Mouse (Mus musculus): Measurements from ENCODE around the gene Sec14l2.
"Not testable (repeated sequence)": the region's sequence is repeated elsewhere in the genome, so short reads cannot be mapped to it uniquely, and the experiment has no call there.

The Sec14l2 gene

DNA sequence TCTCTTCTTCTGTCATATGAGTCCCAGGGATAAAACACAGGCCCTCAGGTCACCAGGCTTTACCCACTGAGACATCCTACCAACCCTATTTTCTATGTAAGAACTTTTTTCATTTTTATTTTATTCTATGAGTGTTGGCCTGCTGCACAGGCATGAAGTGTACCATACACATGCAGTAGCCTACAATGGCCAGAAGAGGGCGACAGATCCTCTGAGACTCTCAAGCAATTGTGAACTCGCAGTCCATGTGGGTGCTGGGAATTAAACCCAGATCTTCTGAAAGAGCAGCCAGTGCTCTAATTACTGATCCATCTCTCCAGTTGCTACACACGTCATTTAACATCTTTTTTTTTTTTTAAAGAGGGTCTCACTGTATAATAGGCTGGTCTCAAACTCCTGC is 10.2 kb upstream of the Sec14l2 start:
- in situ Hi-C loops (cut with MboI, MseI) = no loop called here

DNA sequence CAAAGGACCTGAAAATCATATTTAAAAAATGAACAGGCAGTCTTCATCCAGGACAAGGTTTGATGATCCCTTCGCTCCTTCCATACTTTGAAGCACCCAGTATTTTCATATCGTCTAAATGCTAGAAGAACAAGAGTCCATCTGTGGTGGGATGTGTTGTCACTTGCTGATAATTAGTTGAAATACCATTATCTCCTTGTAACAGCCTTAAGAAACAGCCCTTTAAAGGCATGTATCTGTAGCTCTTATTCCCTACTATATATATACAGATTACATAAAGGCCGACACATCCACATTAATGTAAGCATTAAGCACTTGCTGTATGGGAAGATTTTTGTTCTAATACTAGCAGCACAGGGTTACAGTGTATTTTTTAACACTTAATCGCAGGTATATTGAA is 5.2 kb upstream of the Sec14l2 start:
- in situ Hi-C loops (cut with MboI, MseI) = not testable (repeated sequence)

DNA sequence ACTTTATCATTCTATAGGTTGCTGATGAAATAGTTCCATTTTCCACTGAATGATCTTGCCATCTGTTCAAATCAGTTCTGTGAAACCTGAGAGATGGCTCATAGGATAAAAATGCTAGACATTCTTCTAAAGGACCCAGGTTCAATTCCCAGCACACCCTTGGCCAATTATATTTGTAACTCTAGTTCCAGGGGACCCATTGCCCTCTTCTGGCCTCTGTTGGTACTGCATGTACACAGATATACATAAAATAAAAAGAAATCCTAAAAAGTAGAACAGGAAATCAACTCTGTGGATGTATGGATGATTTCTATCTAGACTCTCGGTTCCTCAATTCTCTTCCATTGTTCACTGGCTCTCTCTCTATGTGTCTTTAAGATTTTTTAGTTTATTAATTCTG is 3.8 kb upstream of the Sec14l2 start:
- in situ Hi-C loops (cut with MboI, MseI) = no loop called here

DNA sequence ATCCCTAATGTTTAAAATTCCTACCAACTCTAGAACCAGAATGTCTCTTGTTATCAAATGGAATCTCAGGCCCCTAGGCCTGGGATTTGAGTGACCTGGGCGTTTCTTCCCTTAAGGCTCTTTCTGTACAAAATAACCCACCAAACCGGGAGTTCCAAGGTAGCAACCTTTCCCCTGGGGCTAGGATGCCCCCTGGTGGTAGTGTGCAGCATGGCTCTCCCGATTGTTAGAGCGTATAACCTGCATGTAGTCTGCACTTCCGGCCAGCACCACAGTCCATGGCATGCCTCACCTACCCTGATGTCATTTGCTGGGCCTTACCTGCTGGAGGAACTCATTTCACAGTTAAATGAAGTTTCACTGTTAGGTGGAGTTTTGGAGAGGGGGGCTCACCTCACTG is 707 bp upstream of the Sec14l2 start:
- in situ Hi-C loops (cut with MboI, MseI) = no loop called here

DNA sequence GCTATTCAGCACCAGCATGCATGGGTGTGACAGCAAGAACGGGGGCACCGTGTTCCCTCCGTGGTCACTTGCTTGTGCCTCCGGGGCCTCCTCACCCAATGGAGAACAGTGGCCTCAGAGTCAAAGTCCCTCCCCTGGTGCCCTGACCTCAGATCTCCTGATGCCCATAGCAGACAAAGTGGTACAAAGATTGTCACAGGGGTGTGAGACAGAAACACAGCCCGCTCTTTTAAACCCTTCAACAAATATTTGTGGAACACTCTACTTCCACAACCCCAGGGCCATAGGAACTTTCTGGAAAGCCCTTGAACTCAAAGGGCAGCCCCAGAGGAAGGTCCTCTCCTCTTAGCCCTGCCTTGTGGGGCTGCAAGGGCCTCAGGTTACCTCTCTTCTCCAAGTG is 989 bp downstream of the Sec14l2 start:
- in situ Hi-C loops (cut with MboI, MseI) = no loop called here

DNA sequence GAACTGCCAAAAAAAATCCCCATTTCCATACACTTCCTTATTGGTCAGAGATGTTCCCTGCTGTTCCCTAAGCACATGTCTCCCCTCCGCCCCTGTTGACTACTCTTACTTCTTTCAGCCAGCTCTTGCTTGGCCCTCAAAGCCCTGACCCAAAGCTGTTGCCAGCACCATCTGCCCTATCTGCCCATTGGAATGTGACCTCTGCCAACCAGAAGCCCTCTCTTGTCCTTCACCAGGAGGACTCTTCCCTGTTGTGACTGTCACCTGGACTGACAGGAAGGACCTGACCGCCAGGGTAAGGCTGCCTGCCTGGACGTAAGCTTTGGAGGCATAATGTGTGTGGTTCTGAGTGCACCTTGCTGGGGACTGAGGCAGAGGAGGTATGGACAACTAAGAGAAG is 1.5 kb downstream of the Sec14l2 start:
- in situ Hi-C loops (cut with MboI, MseI) = no loop called here

DNA sequence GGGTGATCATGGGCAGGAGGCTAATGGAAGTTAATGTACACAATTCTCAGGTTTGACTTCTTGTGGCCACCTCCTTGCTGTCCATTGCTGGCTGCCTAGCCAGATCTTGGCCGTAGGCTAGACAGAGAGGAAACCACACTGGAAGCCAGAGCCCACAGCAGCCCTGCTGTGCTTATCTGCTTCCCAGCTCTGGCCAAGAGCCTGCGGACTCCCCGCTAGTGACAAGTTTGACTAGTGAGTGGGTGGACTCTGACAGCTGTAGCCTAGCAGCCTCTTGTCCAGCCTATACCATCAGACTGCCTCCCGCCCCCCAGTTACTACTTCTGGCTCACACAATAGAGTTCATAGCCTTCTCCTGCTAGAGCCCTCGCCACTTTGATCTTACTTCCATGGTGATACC is 3.6 kb downstream of the Sec14l2 start:
- in situ Hi-C loops (cut with MboI, MseI) = no loop called here

DNA sequence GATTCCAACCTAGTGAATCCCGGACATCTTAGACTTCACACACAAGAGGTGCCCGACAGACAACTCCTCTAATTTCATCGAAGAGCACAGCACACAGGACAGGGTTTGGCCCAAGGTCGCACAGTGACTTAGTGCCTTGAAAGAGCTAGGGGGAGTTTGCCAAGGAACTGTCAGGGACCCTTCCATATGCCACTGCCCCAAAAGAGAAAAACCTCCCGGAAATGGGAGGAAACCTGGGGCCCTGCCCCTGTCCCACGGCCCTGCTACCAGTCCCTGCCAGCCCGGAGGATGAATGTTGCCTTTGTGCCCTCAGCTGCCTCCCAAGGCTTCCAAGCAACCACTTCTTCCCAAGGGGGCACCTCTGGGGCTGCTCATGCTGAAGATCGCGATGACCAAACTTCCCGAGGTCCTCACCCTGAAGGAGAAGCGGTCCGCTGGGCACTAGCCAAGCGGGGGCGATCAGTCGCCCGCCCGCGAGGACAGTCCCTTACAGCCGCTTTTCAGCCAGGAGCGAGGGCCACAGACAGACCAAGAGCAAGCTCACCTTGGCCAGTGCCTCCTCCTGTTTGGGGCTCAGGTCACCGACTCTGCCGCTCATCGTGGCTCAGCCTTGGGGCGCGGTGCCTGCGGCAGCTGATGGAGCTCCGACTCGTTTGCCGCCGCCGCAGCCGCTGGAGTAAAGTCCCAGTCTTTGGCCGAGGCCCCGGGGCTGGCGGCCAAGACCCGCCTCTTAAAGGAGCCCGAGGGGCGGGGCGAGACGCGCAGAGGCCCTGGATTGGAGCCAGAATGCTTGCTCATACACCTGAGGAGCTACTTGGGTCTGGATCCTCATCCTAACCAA is 4.9 kb downstream of the Sec14l2 start:
- in situ Hi-C loops (cut with MboI, MseI) = no loop called here

DNA sequence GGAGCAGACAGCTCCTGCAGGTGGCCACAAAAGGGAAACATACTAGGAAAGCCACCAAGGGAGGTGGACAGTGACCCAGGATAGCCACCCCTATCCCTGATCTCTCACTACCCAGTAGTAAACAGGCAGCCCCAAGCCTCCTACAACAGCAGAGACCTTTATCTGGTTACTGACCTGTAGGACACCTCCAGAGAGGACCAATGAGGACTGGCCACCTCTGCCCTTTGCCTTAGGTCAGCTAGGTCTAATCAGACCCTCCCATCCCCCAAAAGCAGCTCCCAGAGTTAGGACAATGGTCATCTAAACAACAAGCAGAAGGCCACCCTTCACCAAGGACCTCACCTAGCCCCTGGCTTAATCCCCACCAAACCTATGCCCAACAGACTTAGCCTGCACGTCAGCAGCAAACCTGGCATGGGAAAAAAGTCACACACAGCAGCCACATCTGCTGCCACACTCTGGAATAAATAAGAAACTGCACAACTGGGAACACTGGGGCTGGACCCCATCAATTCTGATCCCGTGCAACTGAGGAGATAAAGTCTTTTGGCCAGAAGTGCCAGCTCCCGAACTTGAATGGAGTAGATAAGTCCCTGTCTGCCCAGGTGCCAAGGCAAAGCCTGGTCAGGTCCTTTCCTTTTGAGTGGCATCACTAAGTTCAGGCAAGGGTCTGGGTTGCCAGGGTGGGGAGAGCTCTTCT is 5.7 kb downstream of the Sec14l2 start:
- in situ Hi-C loops (cut with MboI, MseI) = no loop called here

DNA sequence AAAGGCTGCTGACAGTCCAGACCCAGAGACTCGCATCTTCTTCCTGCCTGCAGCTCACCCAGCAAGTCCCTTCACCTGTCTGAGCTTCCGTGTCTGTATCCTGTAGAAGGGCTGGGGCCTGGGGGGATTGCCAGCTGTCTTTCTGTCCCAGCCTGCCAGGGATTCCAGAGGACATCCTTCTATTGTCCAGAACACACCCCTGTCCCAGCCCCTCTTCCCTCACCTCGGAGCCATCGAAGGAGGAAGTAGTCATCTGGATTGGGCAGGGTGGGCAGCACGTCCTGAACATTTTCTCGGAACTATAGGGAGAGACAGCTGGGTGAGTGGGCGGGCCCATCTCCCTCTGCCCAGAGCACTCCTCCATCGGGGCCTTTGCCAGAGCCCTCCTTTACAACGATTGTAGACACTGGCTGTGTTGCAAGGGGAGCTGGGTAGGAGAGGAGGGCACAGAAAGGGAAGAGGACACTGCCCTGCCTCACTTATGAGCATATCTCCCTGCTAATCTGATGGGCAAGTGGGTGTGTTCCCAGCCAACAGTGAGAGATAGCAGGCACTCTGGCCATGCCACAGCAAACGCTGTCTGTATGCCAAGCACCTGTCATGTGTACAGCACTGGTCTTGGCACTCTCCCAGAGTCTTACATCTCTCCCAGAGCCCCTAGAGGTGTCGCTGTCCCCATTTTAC is 6.6 kb downstream of the Sec14l2 start:
- in situ Hi-C loops (cut with MboI, MseI) = no loop called here

DNA sequence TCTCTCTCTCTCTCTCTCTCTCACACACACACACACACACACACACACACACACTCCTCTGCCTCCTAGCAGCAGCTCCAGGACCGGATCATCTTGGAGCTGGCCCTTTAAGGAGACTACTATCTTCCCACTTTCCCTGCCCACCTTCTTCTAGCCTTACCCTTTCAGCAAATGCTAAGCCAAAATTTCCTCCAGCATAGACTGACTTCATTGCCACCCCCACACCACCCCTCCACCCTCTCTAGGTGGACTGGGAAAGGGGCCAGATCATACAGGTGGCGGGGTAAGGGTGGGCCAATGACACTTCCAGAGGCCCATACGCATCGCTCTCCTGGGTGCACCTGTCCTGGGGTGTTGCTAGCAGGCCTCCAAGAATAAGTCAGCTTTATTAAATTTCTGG is 7.8 kb downstream of the Sec14l2 start:
- in situ Hi-C loops (cut with MboI, MseI) = no loop called here

DNA sequence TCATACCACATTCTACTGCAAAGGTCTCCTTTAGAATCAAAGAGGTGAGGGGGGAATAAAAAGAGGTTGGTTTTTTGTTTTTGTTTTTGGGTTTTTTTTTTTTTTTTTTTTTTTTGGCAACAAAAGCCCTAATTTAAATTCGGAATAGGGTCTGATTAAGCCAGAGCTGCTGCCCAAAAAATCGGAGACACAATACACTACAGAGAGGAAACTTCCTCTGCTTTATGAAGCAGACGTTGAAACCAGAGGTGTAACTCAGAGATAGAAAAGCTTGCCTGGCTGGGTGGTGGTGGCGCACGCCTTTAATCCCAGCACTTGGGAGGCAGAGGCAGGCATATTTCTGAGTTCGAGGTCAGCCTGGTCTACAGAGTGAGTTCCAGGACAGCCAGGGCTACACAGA is 8.7 kb downstream of the Sec14l2 start:
- in situ Hi-C loops (cut with MboI, MseI) = not testable (repeated sequence)

DNA sequence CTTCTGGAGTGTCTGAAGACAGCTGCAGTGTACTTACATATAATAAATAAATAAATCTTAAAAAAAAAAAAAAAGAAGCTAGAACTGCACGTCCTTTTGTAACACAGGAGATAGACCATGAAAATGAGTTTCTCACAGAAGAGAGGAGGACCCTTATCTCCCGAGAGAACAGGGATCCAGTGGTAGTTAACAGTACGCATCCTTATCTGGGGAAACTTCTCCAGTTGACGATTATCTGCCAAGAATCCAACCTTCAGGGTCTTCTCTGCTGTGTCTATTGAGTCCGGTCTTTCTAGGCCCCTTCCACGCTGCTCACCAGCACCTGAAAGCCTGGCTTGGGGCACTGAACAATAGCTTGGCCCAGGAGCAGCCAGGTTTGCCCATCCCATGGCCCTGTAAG is 9.2 kb downstream of the Sec14l2 start:
- in situ Hi-C loops (cut with MboI, MseI) = no loop called here

DNA sequence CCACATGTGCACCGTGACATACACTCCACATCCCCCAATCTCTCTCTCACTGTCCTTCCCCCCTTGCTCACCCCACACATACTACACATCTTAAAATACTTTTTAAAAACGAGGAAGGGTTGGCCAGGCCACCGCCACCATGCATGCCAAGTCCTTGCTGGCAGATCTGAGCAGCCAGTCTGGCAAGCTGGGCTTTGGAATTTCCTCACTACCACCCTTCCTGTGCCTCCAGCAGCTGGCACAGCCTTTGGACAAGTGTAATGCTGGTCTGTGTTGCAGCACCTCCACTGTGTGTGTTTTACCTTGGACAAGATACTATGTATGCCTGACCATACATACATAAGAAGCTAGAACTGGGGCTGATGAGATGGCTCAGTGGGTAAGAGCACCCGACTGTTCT is 9.7 kb downstream of the Sec14l2 start:
- in situ Hi-C loops (cut with MboI, MseI) = no loop called here

DNA sequence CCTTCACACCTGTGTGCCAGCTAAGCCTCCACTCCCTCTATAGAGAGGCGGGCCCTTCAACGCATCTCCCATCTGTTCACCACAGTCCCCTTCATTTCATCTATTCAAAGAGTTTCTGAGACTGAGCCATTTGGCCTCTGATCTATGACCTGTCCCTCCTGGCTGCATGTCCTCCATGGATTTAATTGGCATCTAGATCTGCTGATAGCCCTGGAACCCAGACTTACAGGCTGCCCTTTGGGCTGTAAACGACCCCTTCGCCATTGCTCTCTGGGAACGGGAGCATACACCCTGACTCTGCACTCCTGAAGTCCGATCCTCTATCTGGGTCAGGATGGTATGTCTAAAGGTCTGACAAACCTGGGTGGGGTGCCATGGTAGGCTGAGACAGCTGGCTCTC is 10.4 kb downstream of the Sec14l2 start:
- in situ Hi-C loops (cut with MboI, MseI) = no loop called here

DNA sequence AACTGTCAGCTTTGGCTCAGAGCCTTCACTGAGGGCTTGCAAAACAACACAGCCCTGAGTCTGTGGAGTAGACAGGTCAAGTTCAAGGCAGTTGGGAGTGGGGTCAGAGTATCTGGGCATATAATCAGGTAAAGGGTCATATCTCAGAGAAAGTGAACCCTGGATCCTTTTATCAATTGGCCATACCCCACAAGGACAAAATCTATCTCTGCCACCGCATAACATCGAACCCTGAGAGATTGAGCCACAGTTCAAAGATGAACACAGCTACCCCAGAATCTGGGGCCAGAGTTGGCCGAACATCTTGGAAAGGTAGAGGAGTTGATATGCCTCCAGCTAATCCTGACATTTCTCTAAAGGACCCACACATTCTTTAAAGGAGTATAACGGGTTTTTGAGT is 11.2 kb downstream of the Sec14l2 start:
- in situ Hi-C loops (cut with MboI, MseI) = no loop called here

DNA sequence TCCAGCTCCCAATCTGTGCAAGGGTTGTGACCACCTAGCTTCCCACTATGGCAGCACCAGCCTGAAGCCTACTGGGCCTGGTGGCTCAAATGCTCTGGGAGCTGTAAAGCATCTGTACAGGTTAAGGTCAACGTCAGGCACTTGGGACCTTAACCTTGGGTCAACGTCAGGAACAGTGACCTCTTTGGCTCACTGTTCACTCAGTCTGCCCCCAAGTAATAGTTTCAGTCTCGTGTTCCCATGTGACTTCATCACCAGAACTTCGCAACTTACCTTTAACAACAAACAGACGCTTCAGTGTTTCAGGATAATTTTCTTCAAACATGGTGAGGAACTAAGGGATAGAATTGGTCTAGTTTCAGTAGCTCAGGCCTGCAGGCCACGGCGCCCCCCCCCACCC is 14.5 kb downstream of the Sec14l2 start:
- in situ Hi-C loops (cut with MboI, MseI) = no loop called here

DNA sequence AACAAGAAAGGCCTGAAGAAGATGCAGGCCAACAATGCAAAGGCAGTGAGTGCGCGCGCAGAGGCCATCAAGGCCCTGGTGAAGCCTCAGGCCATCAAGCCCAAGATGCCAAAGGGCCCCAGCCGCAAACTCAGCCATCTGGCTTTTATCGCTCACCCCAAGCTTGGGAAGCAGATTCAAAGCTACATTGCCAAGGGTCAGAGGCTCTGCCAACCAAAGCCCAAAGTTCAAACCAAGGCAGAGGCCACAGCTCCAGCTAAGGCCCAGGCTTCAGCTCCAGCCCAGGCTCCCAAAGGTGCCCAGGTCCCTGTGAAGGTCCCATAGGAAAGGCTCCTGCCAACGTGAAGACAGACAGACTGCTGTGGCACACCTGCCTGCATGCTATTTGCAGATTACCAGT is 15.3 kb downstream of the Sec14l2 start:
- in situ Hi-C loops (cut with MboI, MseI) = not testable (repeated sequence)

DNA sequence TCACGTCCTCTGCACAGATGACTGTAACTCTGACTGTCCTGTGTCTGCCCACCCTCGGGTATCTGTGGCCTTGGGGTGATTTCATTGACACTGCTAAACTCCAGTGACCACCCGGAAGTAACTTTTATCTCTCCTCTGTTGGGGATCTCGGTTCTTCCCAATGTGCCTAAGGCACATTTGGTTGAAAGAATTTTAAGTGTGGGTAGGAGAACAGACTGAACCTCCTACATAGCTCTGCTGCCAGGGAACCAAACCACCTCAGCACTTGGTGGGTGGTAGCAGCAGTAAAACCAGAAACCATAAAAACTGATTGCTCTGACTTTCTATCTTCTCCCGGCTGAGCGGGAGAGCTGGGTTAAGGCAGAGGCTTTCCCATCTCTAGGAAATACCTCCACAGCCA is 17.8 kb downstream of the Sec14l2 start:
- in situ Hi-C loops (cut with MboI, MseI) = no loop called here

DNA sequence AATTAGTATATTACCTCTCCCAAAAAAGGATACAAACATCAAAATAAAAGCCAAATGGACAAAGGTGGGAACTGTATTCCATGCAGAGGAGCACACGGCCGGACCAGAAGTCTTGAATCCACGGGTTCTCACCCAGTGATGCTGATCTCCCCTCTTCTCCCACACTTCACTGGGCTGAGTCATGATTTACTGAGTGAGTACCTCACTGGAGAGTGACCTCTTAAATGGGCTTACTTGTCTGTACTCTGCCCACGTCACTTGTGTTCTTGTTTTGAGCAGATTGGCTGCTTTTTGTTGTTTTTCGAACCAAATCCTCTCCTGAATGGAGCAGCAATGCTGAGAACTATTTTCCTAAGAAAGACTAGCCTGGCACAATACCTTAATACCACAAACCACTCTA is 18.2 kb downstream of the Sec14l2 start:
- in situ Hi-C loops (cut with MboI, MseI) = no loop called here

DNA sequence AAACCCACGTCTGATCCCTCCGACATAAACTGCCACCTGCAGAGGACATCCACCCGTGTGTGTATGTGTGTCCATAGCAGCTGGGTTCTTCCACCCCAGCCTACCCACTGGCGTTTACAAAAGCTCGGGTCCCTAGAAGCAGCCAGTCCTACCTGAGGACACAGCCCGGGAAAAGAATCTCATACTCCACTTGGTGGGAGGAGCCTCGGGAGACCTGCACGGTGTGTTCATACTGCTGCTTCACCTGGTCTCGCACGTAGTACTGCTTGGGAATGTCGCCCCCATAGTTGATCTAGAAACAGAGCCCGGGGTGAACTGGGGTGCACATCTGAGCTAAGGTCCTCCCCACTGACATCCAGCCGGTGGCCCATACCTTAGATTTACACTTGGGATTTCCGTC is 19.7 kb downstream of the Sec14l2 start:
- in situ Hi-C loops (cut with MboI, MseI) = no loop called here

DNA sequence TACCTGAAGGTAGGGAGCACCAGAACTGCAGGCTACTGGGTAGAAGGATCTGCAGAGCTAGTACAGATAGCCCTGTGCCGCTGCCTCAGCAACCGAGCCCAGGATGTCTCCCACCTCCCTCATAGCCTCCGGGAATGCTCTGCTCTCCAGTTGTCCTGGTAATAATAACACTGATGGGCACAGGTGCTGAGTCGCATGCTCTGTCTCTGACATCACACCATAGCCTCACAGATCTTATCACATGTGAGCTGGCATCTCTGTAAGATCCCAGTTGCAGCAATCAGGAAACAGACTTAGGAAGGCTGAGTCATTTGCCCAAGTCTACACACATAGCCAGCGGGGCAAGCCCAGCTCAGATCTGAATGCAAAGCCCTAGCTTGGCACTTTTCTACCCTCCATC is 21.4 kb downstream of the Sec14l2 start:
- in situ Hi-C loops (cut with MboI, MseI) = no loop called here

DNA sequence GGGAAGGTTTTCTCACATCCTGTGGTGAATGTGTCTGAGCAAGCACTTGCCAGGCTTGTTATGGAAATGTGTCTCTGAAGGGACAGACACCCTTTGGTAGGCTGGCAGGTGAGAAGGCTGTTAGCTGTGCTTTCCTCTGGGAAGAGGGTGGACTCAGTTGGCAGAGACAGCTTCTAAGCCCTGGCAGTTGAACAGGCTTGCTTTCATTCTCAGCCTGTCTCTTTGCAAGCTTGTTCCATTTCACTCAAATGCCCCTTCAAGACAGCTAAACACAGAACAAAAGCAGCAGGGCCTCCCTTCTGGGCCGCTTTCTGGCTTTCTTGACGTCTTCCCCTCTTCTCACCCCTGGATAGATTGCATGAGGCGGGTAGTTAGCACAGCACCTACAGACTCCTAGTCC is 23.8 kb downstream of the Sec14l2 start:
- in situ Hi-C loops (cut with MboI, MseI) = no loop called here
